Mouse (Mus musculus): ENCODE measurements around the gene Rcan2. TPM values are rescaled to one million over a fixed set of nuclear protein-coding genes. Genes with fewer than 3 reads are reported as not detected.

Gene Rcan2
- total and polyA plus RNA-seq, 2 experiments from 2014 or later: 94.3 to 167 TPM

DNA sequence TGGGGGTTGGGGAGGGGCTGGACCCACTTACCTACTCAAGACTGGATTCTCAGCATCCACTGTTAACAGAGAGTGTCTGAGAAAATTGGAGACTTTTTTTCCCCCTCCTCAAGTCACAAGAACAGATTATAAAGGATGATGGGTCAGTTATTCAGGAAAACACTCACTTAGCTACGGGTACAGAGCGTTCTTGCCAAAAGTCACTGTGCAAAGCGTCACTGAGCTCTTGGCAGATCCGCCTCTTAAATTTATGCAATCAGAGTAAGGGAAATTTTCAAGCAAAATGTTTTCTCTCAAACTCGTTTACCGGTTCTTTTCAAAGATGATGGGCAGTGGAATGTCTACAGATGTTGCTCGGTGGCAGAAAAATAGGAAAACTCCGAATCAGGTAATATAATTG, 241.7 kb downstream of the Rcan2 start:
- no peaks in the 10 kb centered on the region for H3K36me3 ChIP-seq (replicated peaks; ENCODE audit: control insufficient read depth, insufficient read depth, low read length)
- no peak for ATAC-seq (ENCODE audit: insufficient read depth, low read depth)
- no peaks in the 10 kb centered on the region for H3K4me1 ChIP-seq (ENCODE audit: control insufficient read depth, insufficient read depth)
- H3K27me3 ChIP-seq (ENCODE audit: control insufficient read depth, insufficient read depth, low read length): no peaks in the 10 kb centered on the region
- no peak overlapping the region for H3K9ac ChIP-seq (replicated peaks; ENCODE audit: low read depth, low read length)
- no peak overlapping the region for H3K4me3 ChIP-seq (ENCODE audit: low read depth, low read length)
- 81% methylated on average over 8 of the region's 8 CpGs for WGBS
- H3K9me3 ChIP-seq (replicated peaks; ENCODE audit: control insufficient read depth, low read length): no peaks in the 10 kb centered on the region
- no peak for TF ChIP-seq CTCF (IDR thresholded peaks at IDR 0.05; ENCODE audit: low read depth)
- TF ChIP-seq EP300 (IDR thresholded peaks at IDR 0.05; ENCODE audit: low read depth): no peak
- no peak for DNase-seq (ENCODE audit: low spot score)
- no peak overlapping the region for H3K27ac ChIP-seq (ENCODE audit: low read depth)
- H3K4me2 ChIP-seq (ENCODE audit: low read depth, low read length): no peak overlapping the region

DNA sequence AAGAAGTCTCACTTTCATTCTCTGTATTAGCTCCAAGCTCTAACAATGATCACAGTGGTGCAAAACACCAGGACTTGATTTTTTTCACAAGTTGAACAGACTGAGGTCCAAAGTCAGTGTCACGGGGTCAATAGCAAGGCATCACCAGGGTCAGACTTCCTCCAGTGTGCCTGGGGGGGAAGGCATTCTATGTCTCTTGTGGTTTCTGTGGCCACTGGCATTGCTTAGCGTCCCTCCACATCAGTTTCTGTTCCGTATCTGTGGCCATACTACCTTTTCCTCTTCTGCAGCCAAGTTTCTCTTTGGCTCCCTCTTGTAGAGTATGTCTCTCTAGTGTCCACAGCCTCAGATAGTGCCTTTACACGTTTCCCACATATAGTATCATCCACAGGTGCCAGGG, 252.3 kb downstream of the Rcan2 start:
- no peak for DNase-seq (ENCODE audit: low spot score)
- Histone ChIP-seq H3K4me1 (ENCODE audit: control insufficient read depth, insufficient read depth) (no peaks in the 10 kb centered on the region), H3K4me3 (ENCODE audit: low read depth, low read length) (no peak overlapping the region), H3K27ac (ENCODE audit: low read depth) (no peak overlapping the region), H3K9ac (replicated peaks; ENCODE audit: low read depth, low read length) (no peak overlapping the region), H3K27me3 (ENCODE audit: control insufficient read depth, insufficient read depth, low read length) (no peaks in the 10 kb centered on the region), H3K36me3 (replicated peaks; ENCODE audit: control insufficient read depth, insufficient read depth, low read length) (no peaks in the 10 kb centered on the region), H3K9me3 (replicated peaks; ENCODE audit: control insufficient read depth, low read length) (no peaks in the 10 kb centered on the region), H3K4me2 (ENCODE audit: low read depth, low read length) (no peak overlapping the region)
- no peak for ATAC-seq (ENCODE audit: insufficient read depth, low read depth)
- WGBS: 74% methylated on average over 4 of the region's 4 CpGs
- TF ChIP-seq EP300 (IDR thresholded peaks at IDR 0.05; ENCODE audit: low read depth) (no peak), CTCF (IDR thresholded peaks at IDR 0.05; ENCODE audit: low read depth) (no peak)

DNA sequence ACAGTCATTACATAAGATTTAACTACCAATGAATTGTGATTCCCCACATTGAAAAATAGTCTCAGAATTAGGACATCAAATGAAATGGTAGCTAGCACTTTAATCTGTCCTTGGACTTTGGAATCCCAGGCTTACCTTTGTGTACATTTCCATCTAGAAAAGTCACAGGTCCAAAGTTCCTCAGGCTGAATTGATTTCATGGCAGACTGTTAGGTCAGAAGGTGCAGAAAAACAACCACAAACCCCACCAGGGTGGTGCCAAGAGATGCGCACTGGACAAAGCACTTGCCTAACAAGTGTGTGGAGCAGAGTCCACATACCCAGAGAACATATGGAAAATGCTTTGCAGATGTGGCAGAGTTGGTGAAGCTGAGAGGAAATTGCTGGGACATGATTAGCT, 256.0 kb downstream of the Rcan2 start:
- WGBS: 85% methylated on average over 1 of the region's 1 CpGs
- no peak for TF ChIP-seq EP300 (IDR thresholded peaks at IDR 0.05; ENCODE audit: low read depth)
- no peak for TF ChIP-seq CTCF (IDR thresholded peaks at IDR 0.05; ENCODE audit: low read depth)

DNA sequence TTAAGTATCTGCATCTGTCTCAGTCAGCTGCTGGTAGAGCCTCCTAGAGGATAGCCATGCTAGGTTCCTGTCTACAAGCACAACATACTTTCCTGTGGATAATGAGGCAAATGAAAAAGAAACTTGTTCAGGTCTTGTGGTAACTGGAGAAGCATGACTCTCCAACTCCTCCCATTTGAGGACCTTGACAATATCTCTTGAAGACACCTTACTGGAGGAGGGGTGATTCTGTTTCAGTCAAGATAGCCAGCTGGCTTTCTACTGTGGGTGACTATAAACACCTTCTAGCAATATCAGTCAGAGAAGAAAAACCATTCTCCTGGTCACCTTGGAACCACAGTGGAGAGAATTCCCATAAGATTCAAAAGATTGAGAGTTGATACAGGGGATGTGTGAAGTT, 257.0 kb downstream of the Rcan2 start:
- H3K9me3 ChIP-seq (replicated peaks; ENCODE audit: control insufficient read depth, low read length): no peaks in the 10 kb centered on the region
- H3K4me2 ChIP-seq (ENCODE audit: low read depth, low read length): no peak overlapping the region
- no peak for ATAC-seq (ENCODE audit: insufficient read depth, low read depth)
- no peaks in the 10 kb centered on the region for H3K36me3 ChIP-seq (replicated peaks; ENCODE audit: control insufficient read depth, insufficient read depth, low read length)
- no peak overlapping the region for H3K4me3 ChIP-seq (ENCODE audit: low read depth, low read length)
- no peak overlapping the region for H3K27ac ChIP-seq (ENCODE audit: low read depth)
- H3K9ac ChIP-seq (replicated peaks; ENCODE audit: low read depth, low read length): no peak overlapping the region
- H3K4me1 ChIP-seq (ENCODE audit: control insufficient read depth, insufficient read depth): no peaks in the 10 kb centered on the region
- TF ChIP-seq CTCF (IDR thresholded peaks at IDR 0.05; ENCODE audit: low read depth) (no peak), EP300 (IDR thresholded peaks at IDR 0.05; ENCODE audit: low read depth) (no peak)
- DNase-seq (ENCODE audit: low spot score): no peak
- H3K27me3 ChIP-seq (ENCODE audit: control insufficient read depth, insufficient read depth, low read length): no peaks in the 10 kb centered on the region

More for the DNA sequence above, 256.0 kb downstream of the Rcan2 start:
- H3K9me3 ChIP-seq (replicated peaks; ENCODE audit: control insufficient read depth, low read length): no peaks in the 10 kb centered on the region
- H3K27me3 ChIP-seq (ENCODE audit: control insufficient read depth, insufficient read depth, low read length): no peaks in the 10 kb centered on the region
- no peak overlapping the region for H3K27ac ChIP-seq (ENCODE audit: low read depth)
- H3K4me2 ChIP-seq (ENCODE audit: low read depth, low read length): no peak overlapping the region
- DNase-seq (ENCODE audit: low spot score): no peak
- H3K4me3 ChIP-seq (ENCODE audit: low read depth, low read length): no peak overlapping the region
- H3K36me3 ChIP-seq (replicated peaks; ENCODE audit: control insufficient read depth, insufficient read depth, low read length): no peaks in the 10 kb centered on the region
- H3K4me1 ChIP-seq (ENCODE audit: control insufficient read depth, insufficient read depth): no peaks in the 10 kb centered on the region
- no peak for ATAC-seq (ENCODE audit: insufficient read depth, low read depth)
- no peak overlapping the region for H3K9ac ChIP-seq (replicated peaks; ENCODE audit: low read depth, low read length)

DNA sequence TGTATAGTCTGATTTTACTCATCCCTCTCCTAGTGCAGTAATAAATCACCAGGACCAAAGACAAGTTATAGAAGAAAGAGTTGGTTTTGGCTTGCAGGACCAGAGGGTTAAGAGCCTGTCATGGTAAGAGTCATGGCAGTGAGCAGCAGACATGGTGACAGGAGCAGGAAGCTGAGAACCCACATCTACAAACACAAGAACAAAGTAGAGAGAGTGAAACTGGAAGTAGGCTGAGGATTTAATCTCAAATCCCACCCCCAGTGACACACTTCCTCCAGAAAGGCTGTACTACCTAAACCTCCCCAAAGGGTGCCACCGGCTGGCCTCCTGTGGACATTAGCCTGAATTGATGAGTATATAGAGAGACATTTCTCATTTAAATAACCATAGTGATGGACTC, 259.6 kb downstream of the Rcan2 start:
- Histone ChIP-seq H3K27ac (ENCODE audit: low read depth) (no peak overlapping the region), H3K4me2 (ENCODE audit: low read depth, low read length) (no peak overlapping the region), H3K36me3 (replicated peaks; ENCODE audit: control insufficient read depth, insufficient read depth, low read length) (no peaks in the 10 kb centered on the region), H3K4me1 (ENCODE audit: control insufficient read depth, insufficient read depth) (no peaks in the 10 kb centered on the region), H3K4me3 (ENCODE audit: low read depth, low read length) (no peak overlapping the region), H3K27me3 (ENCODE audit: control insufficient read depth, insufficient read depth, low read length) (no peaks in the 10 kb centered on the region), H3K9ac (replicated peaks; ENCODE audit: low read depth, low read length) (no peak overlapping the region), H3K9me3 (replicated peaks; ENCODE audit: control insufficient read depth, low read length) (no peaks in the 10 kb centered on the region)
- no peak for DNase-seq (ENCODE audit: low spot score)
- ATAC-seq (ENCODE audit: insufficient read depth, low read depth): no peak
- 90% methylated on average over 1 of the region's 1 CpGs for whole genome bisulfite sequencing
- no peak for TF ChIP-seq EP300 (IDR thresholded peaks at IDR 0.05; ENCODE audit: low read depth)
- no peak for TF ChIP-seq CTCF (IDR thresholded peaks at IDR 0.05; ENCODE audit: low read depth)

GRCm38 (mm10) chr17:44061289-44061890, 260.2 kb downstream of the Rcan2 start:
- Histone ChIP-seq H3K27ac (ENCODE audit: low read depth) (no peak overlapping the region), H3K4me2 (ENCODE audit: low read depth, low read length) (no peak overlapping the region), H3K4me1 (ENCODE audit: control insufficient read depth, insufficient read depth) (no peaks in the 10 kb centered on the region), H3K27me3 (ENCODE audit: control insufficient read depth, insufficient read depth, low read length) (no peaks in the 10 kb centered on the region), H3K36me3 (replicated peaks; ENCODE audit: control insufficient read depth, insufficient read depth, low read length) (no peaks in the 10 kb centered on the region), H3K9ac (replicated peaks; ENCODE audit: low read depth, low read length) (no peak overlapping the region), H3K4me3 (ENCODE audit: low read depth, low read length) (no peak overlapping the region), H3K9me3 (replicated peaks; ENCODE audit: control insufficient read depth, low read length) (no peaks in the 10 kb centered on the region)
- WGBS: 78% methylated on average over 5 of the region's 5 CpGs
- no peak for DNase-seq (ENCODE audit: low spot score)
- TF ChIP-seq CTCF (IDR thresholded peaks at IDR 0.05; ENCODE audit: low read depth) (no peak), EP300 (IDR thresholded peaks at IDR 0.05; ENCODE audit: low read depth) (no peak)
- ATAC-seq (ENCODE audit: insufficient read depth, low read depth): no peak
